ENCODE assay signal across 9 mouse cellular contexts in genomic region chr17:84820603-84821002, GRCm38 (mm10). TPM values are rescaled to one million over a fixed set of nuclear protein-coding genes. Genes with fewer than 3 reads are reported as not detected.
A peak's percentile ranks its signal among the peaks of the same experiment; 100 is the strongest.
DNase-seq lines count a peak whose midpoint lies in the region; ATAC-seq and TF ChIP-seq lines count a peak whose summit lies in the region.
"Had no signal": no experiment of that assay in that cellular context is flagged by ENCODE, and none has a peak within 500 bp of the region (broad histone marks: within the 10 kb centered on the region; RNA-seq: fewer than 3 reads in every experiment).

No protein-coding gene starts in this region.

- H3K4me2 ChIP-seq in heart, postnatal 0 days (ENCODE audit: low read depth, low read length) = no peak overlapping the region
- no peak overlapping the region for H3K4me2 ChIP-seq in embryonic facial prominence, embryonic 11.5 days (ENCODE audit: low read depth, low read length)

- H3K27ac ChIP-seq in heart, postnatal 0 days (ENCODE audit: low read depth) = no peak overlapping the region
- H3K27ac ChIP-seq in heart, embryonic 10.5 days = no peak overlapping the region
- no peak overlapping the region for H3K27ac ChIP-seq in embryonic facial prominence, embryonic 11.5 days (replicated peaks; ENCODE audit: low read depth, low read length)

- no peak for ATAC-seq in heart, postnatal 0 days (ENCODE audit: insufficient read depth, low read depth)
- no peak for ATAC-seq in embryonic facial prominence, embryonic 11.5 days (replicated peaks; ENCODE audit: insufficient number of reproducible peaks, low FRiP score, low TSS enrichment, low read depth)
- ATAC-seq: Patski had no signal

- H3K4me1 ChIP-seq in heart, postnatal 0 days (ENCODE audit: control insufficient read depth, insufficient read depth) = no peaks in the 10 kb centered on the region
- no peaks in the 10 kb centered on the region for H3K4me1 ChIP-seq in heart, embryonic 10.5 days
- H3K4me1 ChIP-seq in embryonic facial prominence, embryonic 11.5 days (ENCODE audit: control insufficient read depth, insufficient read depth, low read length) = no peaks in the 10 kb centered on the region

- TF ChIP-seq CTCF in heart, postnatal 0 days (IDR thresholded peaks at IDR 0.05; ENCODE audit: low read depth) = no peak

- no peak for TF ChIP-seq EP300 in heart, postnatal 0 days (IDR thresholded peaks at IDR 0.05; ENCODE audit: low read depth)

- H3K27me3 ChIP-seq in heart, postnatal 0 days (ENCODE audit: control insufficient read depth, insufficient read depth, low read length) = no peaks in the 10 kb centered on the region
- no peaks in the 10 kb centered on the region for H3K27me3 ChIP-seq in heart, embryonic 10.5 days (ENCODE audit: insufficient read depth, poor library complexity, severe bottlenecking)
- no peaks in the 10 kb centered on the region for H3K27me3 ChIP-seq in embryonic facial prominence, embryonic 11.5 days (ENCODE audit: control insufficient read depth, insufficient read depth, low read length)

- no peak overlapping the region for H3K9ac ChIP-seq in heart, postnatal 0 days (replicated peaks; ENCODE audit: low read depth, low read length)
- no peak overlapping the region for H3K9ac ChIP-seq in embryonic facial prominence, embryonic 11.5 days (replicated peaks; ENCODE audit: low read length)

- no peaks in the 10 kb centered on the region for H3K36me3 ChIP-seq in heart, postnatal 0 days (replicated peaks; ENCODE audit: control insufficient read depth, insufficient read depth, low read length)
- H3K36me3 ChIP-seq in heart, embryonic 10.5 days = no peaks in the 10 kb centered on the region
- no peaks in the 10 kb centered on the region for H3K36me3 ChIP-seq in embryonic facial prominence, embryonic 11.5 days (replicated peaks; ENCODE audit: control insufficient read depth, insufficient read depth, low read depth, low read length)

- no peak overlapping the region for H3K4me3 ChIP-seq in heart, postnatal 0 days (ENCODE audit: low read depth, low read length)
- no peak overlapping the region for H3K4me3 ChIP-seq in heart, embryonic 10.5 days
- H3K4me3 ChIP-seq in embryonic facial prominence, embryonic 11.5 days (ENCODE audit: low read depth, low read length) = no peak overlapping the region

- DNase-seq in heart, postnatal 0 days (ENCODE audit: low spot score) = peak; percentile 18
- no peak for DNase-seq in heart, embryonic 10.5 days (ENCODE audit: low spot score)
- peak; percentile 61 for DNase-seq in testis, postnatal 10 days (ENCODE audit: low spot score)
- no peak for DNase-seq in testis, postnatal 14 days (ENCODE audit: low spot score)
- peak; percentile 81 for DNase-seq in embryonic facial prominence, embryonic 11.5 days (ENCODE audit: low spot score)
- peak; percentile 67 for DNase-seq in retina, embryonic 14.5 days (ENCODE audit: low spot score)
- DNase-seq in urinary bladder, postnatal 10 days (ENCODE audit: low spot score) = no peak
- DNase-seq in cerebellum, postnatal 25 days = no peak

- H3K9me3 ChIP-seq in heart, postnatal 0 days (replicated peaks; ENCODE audit: control insufficient read depth, low read length) = no peaks in the 10 kb centered on the region
- H3K9me3 ChIP-seq in heart, embryonic 10.5 days = no peaks in the 10 kb centered on the region
- no peaks in the 10 kb centered on the region for H3K9me3 ChIP-seq in embryonic facial prominence, embryonic 11.5 days (replicated peaks; ENCODE audit: control insufficient read depth, low read length)

- WGBS in heart, postnatal 0 days = 12% methylated on average over 4 of the region's 4 CpGs
- whole genome bisulfite sequencing in heart, embryonic 10.5 days = 13% methylated on average over 4 of the region's 4 CpGs
- WGBS in embryonic facial prominence, embryonic 11.5 days = 13% methylated on average over 4 of the region's 4 CpGs

RNA-seq across cellular contexts. Expression of gene Lrpprc, which starts 30.0 kb away (rescaled TPM):
- 92.4 and 94.6 TPM in 2 replicates for total RNA-seq in heart, postnatal 0 days (2014; rRNA removed; ENCODE audit: low replicate concordance)
- 62.2 and 68.0 TPM in 2 replicates for polyA plus RNA-seq in heart, postnatal 0 days (2015; fragmentation: Nextera tagmentation; extraction: Ambion mirVana)
- 61.6 and 76.6 TPM in 2 replicates for polyA plus RNA-seq in heart, embryonic 10.5 days (2016; fragmentation: Nextera tagmentation; extraction: Ambion mirVana)
- polyA plus RNA-seq in embryonic facial prominence, embryonic 11.5 days (2014; fragmentation: Nextera tagmentation; extraction: Ambion mirVana) = 60.0 and 63.1 TPM in 2 replicates

Comparison
In these comparisons a context has a peak if more than half of its experiments do, and no peak if none do; other contexts are left out.
1. DNase-seq: peak in heart, postnatal 0 days (single experiment), testis, postnatal 10 days (single experiment), embryonic facial prominence, embryonic 11.5 days (single experiment) and retina, embryonic 14.5 days (single experiment); none in heart, embryonic 10.5 days (single experiment), testis, postnatal 14 days (single experiment), urinary bladder, postnatal 10 days (single experiment) and cerebellum, postnatal 25 days (0 of 2).